Comparison of ENCODE assay signal across 29 mouse cellular contexts in genomic region chr12:108637440-108637839, GRCm38 (mm10).
DNase-seq lines count a peak whose midpoint lies in the region; ATAC-seq and TF ChIP-seq lines count a peak whose summit lies in the region.
"Had no signal": no experiment of that assay in that cellular context is flagged by ENCODE, and none has a peak within 500 bp of the region (broad histone marks: within the 10 kb centered on the region; RNA-seq: fewer than 3 reads in every experiment).

No protein-coding gene starts in this region.

- TF ChIP-seq CTCF in bone marrow macrophage, adult 2 months (IDR thresholded peaks at IDR 0.05; ENCODE audit: low read depth, low read length): no peak
- TF ChIP-seq CTCF in left cerebral cortex, adult 2 months (IDR thresholded peaks at IDR 0.05): no peak

- WGBS in heart, embryonic 10.5 days: 25% methylated on average over 5 of the region's 5 CpGs
- 26% methylated on average over 5 of the region's 5 CpGs for WGBS in heart, embryonic 15.5 days
- 93% methylated on average over 5 of the region's 5 CpGs for WGBS in midbrain, embryonic 10.5 days
- 89% methylated on average over 5 of the region's 5 CpGs for WGBS in midbrain, embryonic 14.5 days

- no peak overlapping the region for H3K9ac ChIP-seq in heart, embryonic 15.5 days
- H3K9ac ChIP-seq in midbrain, embryonic 14.5 days (replicated peaks; ENCODE audit: low read length): no peak overlapping the region
- H3K9ac ChIP-seq: embryonic facial prominence, embryonic 15.5 days; forebrain, embryonic 12.5 days; limb, embryonic 15.5 days; liver, embryonic 14.5 days; lung, embryonic 14.5 days; neural tube, embryonic 13.5 days had no signal

- peaks cover 51% of the 10 kb centered on the region for H3K4me1 ChIP-seq in heart, embryonic 10.5 days
- H3K4me1 ChIP-seq in heart, embryonic 15.5 days (replicated peaks): peaks cover 32% of the 10 kb centered on the region
- H3K4me1 ChIP-seq in midbrain, embryonic 10.5 days: peaks cover 8% of the 10 kb centered on the region
- no peaks in the 10 kb centered on the region for H3K4me1 ChIP-seq in midbrain, embryonic 14.5 days (ENCODE audit: control insufficient read depth, insufficient read depth, low read length)
- peaks cover 67% of the 10 kb centered on the region for H3K4me1 ChIP-seq in bone marrow macrophage, adult 2 months (ENCODE audit: control insufficient read depth, insufficient read depth, low read length)
- H3K4me1 ChIP-seq: embryonic facial prominence, embryonic 10.5 days; embryonic facial prominence, embryonic 15.5 days; forebrain, embryonic 12.5 days; limb, embryonic 10.5 days; limb, embryonic 15.5 days; neural tube, embryonic 13.5 days had no signal

- ATAC-seq in heart, embryonic 15.5 days (replicated peaks; ENCODE audit: insufficient number of reproducible peaks, insufficient read depth, low FRiP score, low read depth): peak; percentile 77
- no peak for ATAC-seq in midbrain, embryonic 14.5 days (ENCODE audit: low FRiP score, low TSS enrichment)
- ATAC-seq: intestine, embryonic 16.5 days had no signal

- H3K27me3 ChIP-seq in heart, embryonic 10.5 days (ENCODE audit: insufficient read depth, poor library complexity, severe bottlenecking): no peaks in the 10 kb centered on the region
- H3K27me3 ChIP-seq in heart, embryonic 15.5 days: no peaks in the 10 kb centered on the region
- no peaks in the 10 kb centered on the region for H3K27me3 ChIP-seq in midbrain, embryonic 10.5 days (ENCODE audit: low read depth, poor library complexity, severe bottlenecking)
- no peaks in the 10 kb centered on the region for H3K27me3 ChIP-seq in midbrain, embryonic 14.5 days (ENCODE audit: control insufficient read depth, insufficient read depth, low read length)
- H3K27me3 ChIP-seq: embryonic facial prominence, embryonic 15.5 days; forebrain, embryonic 12.5 days; limb, embryonic 15.5 days; neural tube, embryonic 13.5 days had no signal

- H3K4me2 ChIP-seq in heart, embryonic 15.5 days: no peak overlapping the region
- H3K4me2 ChIP-seq in midbrain, embryonic 14.5 days (ENCODE audit: low read length): no peak overlapping the region
- H3K4me2 ChIP-seq: embryonic facial prominence, embryonic 15.5 days; forebrain, embryonic 12.5 days; limb, embryonic 15.5 days; lung, embryonic 14.5 days; midbrain, embryonic 11.5 days; neural tube, embryonic 13.5 days had no signal

- H3K4me3 ChIP-seq in heart, embryonic 10.5 days: no peak overlapping the region
- no peak overlapping the region for H3K4me3 ChIP-seq in heart, embryonic 15.5 days
- H3K4me3 ChIP-seq in midbrain, embryonic 10.5 days: no peak overlapping the region
- H3K4me3 ChIP-seq in midbrain, embryonic 14.5 days (replicated peaks; ENCODE audit: low read depth, low read length): no peak overlapping the region
- peak overlapping the region; percentile 38 for H3K4me3 ChIP-seq in bone marrow macrophage, adult 2 months (ENCODE audit: insufficient read depth, low read length)
- no peak overlapping the region for H3K4me3 ChIP-seq in left cerebral cortex, adult 2 months
- H3K4me3 ChIP-seq: embryonic facial prominence, embryonic 10.5 days; embryonic facial prominence, embryonic 15.5 days; forebrain, embryonic 12.5 days; limb, embryonic 10.5 days; limb, embryonic 15.5 days; myocyte; neural tube, embryonic 13.5 days had no signal

- intact Hi-C loops in heart, postnatal 14 days (cut with DNase I): no loop called here
- intact Hi-C loops in left cerebral cortex, adult 2 months (cut with DNase I): no loop called here

- peak overlapping the region; percentile 7; the same call in 1 of the 2 replicates for H3K27ac ChIP-seq in heart, embryonic 10.5 days
- H3K27ac ChIP-seq in heart, embryonic 15.5 days: peak overlapping the region; percentile 66
- H3K27ac ChIP-seq in midbrain, embryonic 10.5 days (replicated peaks): 0 out of 2 replicates have a peak overlapping the region, but pooled peaks have one; percentile 13
- no peak overlapping the region for H3K27ac ChIP-seq in midbrain, embryonic 14.5 days (replicated peaks; ENCODE audit: low read depth, low read length)
- H3K27ac ChIP-seq in bone marrow macrophage, adult 2 months (ENCODE audit: insufficient read depth, low read depth, low read length): peak overlapping the region; percentile 96
- no peak overlapping the region; the same call in 1 of the 2 replicates for H3K27ac ChIP-seq in left cerebral cortex, adult 2 months
- H3K27ac ChIP-seq: embryonic facial prominence, embryonic 10.5 days; embryonic facial prominence, embryonic 15.5 days; forebrain, embryonic 12.5 days; kidney, postnatal 0 days; limb, embryonic 10.5 days; limb, embryonic 15.5 days; liver, embryonic 14.5 days; neural tube, embryonic 13.5 days had no signal

- H3K36me3 ChIP-seq in heart, embryonic 10.5 days: 0 out of 2 replicates have a peak, but pooled peaks cover 3% of the 10 kb centered on the region
- H3K36me3 ChIP-seq in heart, embryonic 15.5 days: no peaks in the 10 kb centered on the region
- peaks cover 28% of the 10 kb centered on the region for H3K36me3 ChIP-seq in midbrain, embryonic 10.5 days
- H3K36me3 ChIP-seq in midbrain, embryonic 14.5 days (ENCODE audit: control insufficient read depth, insufficient read depth, low read length): peaks cover 3% of the 10 kb centered on the region; the same call in 1 of the 2 replicates
- H3K36me3 ChIP-seq: neural tube, embryonic 13.5 days had no signal

- H3K9me3 ChIP-seq in heart, embryonic 10.5 days: no peaks in the 10 kb centered on the region
- no peaks in the 10 kb centered on the region for H3K9me3 ChIP-seq in heart, embryonic 15.5 days (replicated peaks)
- no peaks in the 10 kb centered on the region for H3K9me3 ChIP-seq in midbrain, embryonic 10.5 days (replicated peaks)
- H3K9me3 ChIP-seq in midbrain, embryonic 14.5 days (ENCODE audit: control insufficient read depth, low read length): no peaks in the 10 kb centered on the region
- H3K9me3 ChIP-seq: embryonic facial prominence, embryonic 10.5 days; embryonic facial prominence, embryonic 15.5 days; forebrain, embryonic 12.5 days; limb, embryonic 10.5 days; limb, embryonic 15.5 days; neural tube, embryonic 13.5 days had no signal

- peak; percentile 81 for DNase-seq in heart, embryonic 10.5 days (ENCODE audit: low spot score)
- no peak for DNase-seq in heart, adult 9 months (ENCODE audit: low spot score in 2 of 2)
- DNase-seq in heart, postnatal 14 days: no peak
- DNase-seq in midbrain, embryonic 10.5 days (ENCODE audit: low spot score): no peak
- DNase-seq in midbrain, embryonic 14.5 days: no peak
- DNase-seq in left cerebral cortex, adult 2 months (ENCODE audit: extremely low spot score in 1 of 2, low spot score in 2 of 2): no peak
- DNase-seq: adrenal gland, postnatal 14 days; cerebellum, adult 2 months; cerebellum, postnatal 14 days; gastrocnemius, postnatal 14 days; kidney, adult 8-10 months; kidney, postnatal 4 days; lung, embryonic 14.5 days; lung, postnatal 14 days; right cerebral cortex, postnatal 4 days; thymus, postnatal 25 days had no signal

- no peak for TF ChIP-seq POLR2A in bone marrow macrophage, adult 2 months (IDR thresholded peaks at IDR 0.05; ENCODE audit: borderline replicate concordance, low read depth, low read length)

Comparison
In these comparisons a context has a peak if more than half of its experiments do, and no peak if none do; other contexts are left out.
1. H3K27ac ChIP-seq: peak in heart, embryonic 10.5 days (single experiment), heart, embryonic 15.5 days (single experiment), midbrain, embryonic 10.5 days (single experiment) and bone marrow macrophage, adult 2 months (single experiment); none in midbrain, embryonic 14.5 days (single experiment) and left cerebral cortex, adult 2 months (single experiment).